9 mouse cellular contexts compared by ENCODE assay signal in genomic region chr16:10741082-10741481, GRCm38 (mm10). TPM values are rescaled to one million over a fixed set of nuclear protein-coding genes. Genes with fewer than 3 reads are reported as not detected.
DNase-seq lines count a peak whose midpoint lies in the region; ATAC-seq lines count a peak whose summit lies in the region.
"Had no signal": no experiment of that assay in that cellular context is flagged by ENCODE, and none has a peak within 500 bp of the region (broad histone marks: within the 10 kb centered on the region; RNA-seq: fewer than 3 reads in every experiment).

No protein-coding gene starts in this region.

- H3K36me3 ChIP-seq in hindbrain, embryonic 11.5 days (ENCODE audit: control insufficient read depth, insufficient read depth, low read length): no peaks in the 10 kb centered on the region
- H3K36me3 ChIP-seq: liver, embryonic 15.5 days had no signal

- no peaks in the 10 kb centered on the region for H3K4me1 ChIP-seq in hindbrain, embryonic 11.5 days (replicated peaks; ENCODE audit: control insufficient read depth, insufficient read depth, low read length)
- H3K4me1 ChIP-seq: liver, embryonic 15.5 days had no signal

- H3K9me3 ChIP-seq in hindbrain, embryonic 11.5 days (ENCODE audit: control insufficient read depth, low read length): no peaks in the 10 kb centered on the region
- H3K9me3 ChIP-seq: liver, embryonic 15.5 days had no signal

- H3K9ac ChIP-seq in hindbrain, embryonic 11.5 days (ENCODE audit: low read depth, low read length): no peak overlapping the region
- H3K9ac ChIP-seq: liver, embryonic 15.5 days had no signal

- H3K4me2 ChIP-seq in hindbrain, embryonic 11.5 days (replicated peaks; ENCODE audit: low read depth, low read length): no peak overlapping the region
- H3K4me2 ChIP-seq: liver, embryonic 15.5 days had no signal

- H3K27ac ChIP-seq in hindbrain, embryonic 11.5 days (ENCODE audit: low read depth, low read length): no peak overlapping the region
- H3K27ac ChIP-seq: liver, embryonic 15.5 days had no signal

- intact Hi-C loops in left cerebral cortex, postnatal 36 days (cut with DNase I): no loop called here

- peak; percentile 25 for DNase-seq in left cerebral cortex, adult 11 months (ENCODE audit: low spot score)
- no peak for DNase-seq in left cerebral cortex, postnatal 36 days (ENCODE audit: low spot score in 2 of 2)
- peak; percentile 12 for DNase-seq in Muller cell, postnatal 12 days (ENCODE audit: inconsistent ontology term)
- peak; percentile 77 for DNase-seq in naive thymus-derived CD4-positive, alpha-beta T cell, adult 2 months (ENCODE audit: low read depth)
- DNase-seq in spleen, postnatal 4 days (ENCODE audit: low spot score in 2 of 2): no peak
- DNase-seq in hindbrain, embryonic 11.5 days (ENCODE audit: low spot score): no peak

- no peak overlapping the region for H3K4me3 ChIP-seq in hindbrain, embryonic 11.5 days (ENCODE audit: low read depth, low read length)
- H3K4me3 ChIP-seq: liver, embryonic 15.5 days had no signal

- peak; percentile 41 for ATAC-seq in granulocyte monocyte progenitor cell, adult 5-6 weeks (replicated peaks; ENCODE audit: poor library complexity, severe bottlenecking)
- ATAC-seq in hindbrain, embryonic 11.5 days (ENCODE audit: low FRiP score): no peak

- no peaks in the 10 kb centered on the region; the same call in 1 of the 2 replicates for H3K27me3 ChIP-seq in hindbrain, embryonic 11.5 days (ENCODE audit: control insufficient read depth, insufficient read depth, low read length)

- 87% methylated on average over 2 of the region's 2 CpGs for WGBS in hindbrain, embryonic 11.5 days

RNA-seq across cellular contexts. Expression of gene Socs1, which starts 44.3 kb away (rescaled TPM):
- 1 to 10 TPM in 1 of 2 experiments, under 1 TPM in 1; 0.52 to 1.0 TPM for total RNA-seq in left cerebral cortex, postnatal 36 days (2021)
- 0.41 TPM in 1 of 2 replicates, not detected in the other for total RNA-seq in granulocyte monocyte progenitor cell, adult 5-6 weeks (2014; fragmentation: Nextera tagmentation)
- total RNA-seq in granulocyte monocyte progenitor cell, adult 5-6 weeks (2017): 1.2 TPM in 2 replicates
- 3.5 and 3.6 TPM in 2 replicates for polyA plus RNA-seq in hindbrain, embryonic 11.5 days (2014; fragmentation: Nextera tagmentation; extraction: Ambion mirVana)

RNA-seq across cellular contexts. Expression of gene Tnp2, which starts 47.4 kb away (rescaled TPM):
- total RNA-seq in left cerebral cortex, postnatal 36 days (2021): not detected
- total RNA-seq in granulocyte monocyte progenitor cell, adult 5-6 weeks (2014; fragmentation: Nextera tagmentation): not detected in 2 replicates
- total RNA-seq in granulocyte monocyte progenitor cell, adult 5-6 weeks (2017): not detected in 2 replicates
- polyA plus RNA-seq in hindbrain, embryonic 11.5 days (2014; fragmentation: Nextera tagmentation; extraction: Ambion mirVana): not detected in 2 replicates
- total RNA-seq: adrenal gland, postnatal 4 days had no signal
- polyA plus RNA-seq: liver, embryonic 15.5 days had no signal

RNA-seq across cellular contexts. Expression of gene Prm3, which starts 49.6 kb away (rescaled TPM):
- not detected for total RNA-seq in left cerebral cortex, postnatal 36 days (2021)
- total RNA-seq in granulocyte monocyte progenitor cell, adult 5-6 weeks (2014; fragmentation: Nextera tagmentation): not detected in 2 replicates
- not detected in 2 replicates for total RNA-seq in granulocyte monocyte progenitor cell, adult 5-6 weeks (2017)
- polyA plus RNA-seq in hindbrain, embryonic 11.5 days (2014; fragmentation: Nextera tagmentation; extraction: Ambion mirVana): not detected in 2 replicates
- total RNA-seq: adrenal gland, postnatal 4 days had no signal
- polyA plus RNA-seq: liver, embryonic 15.5 days had no signal

RNA-seq across cellular contexts. Expression of gene Prm2, which starts 54.9 kb away (rescaled TPM):
- total RNA-seq in left cerebral cortex, postnatal 36 days (2021): not detected
- not detected in 2 replicates for total RNA-seq in granulocyte monocyte progenitor cell, adult 5-6 weeks (2014; fragmentation: Nextera tagmentation)
- total RNA-seq in granulocyte monocyte progenitor cell, adult 5-6 weeks (2017): not detected in 2 replicates
- polyA plus RNA-seq in hindbrain, embryonic 11.5 days (2014; fragmentation: Nextera tagmentation; extraction: Ambion mirVana): not detected in 2 replicates
- total RNA-seq: adrenal gland, postnatal 4 days had no signal
- polyA plus RNA-seq: liver, embryonic 15.5 days had no signal

Comparison
In these comparisons a context has a peak if more than half of its experiments do, and no peak if none do; other contexts are left out.
1. DNase-seq: peak in left cerebral cortex, adult 11 months (single experiment), Muller cell, postnatal 12 days (single experiment) and naive thymus-derived CD4-positive, alpha-beta T cell, adult 2 months (single experiment); none in left cerebral cortex, postnatal 36 days (0 of 2), spleen, postnatal 4 days (0 of 2) and hindbrain, embryonic 11.5 days (single experiment).